ENCODE assay signal across 7 mouse cellular contexts in genomic region chr5:124115531-124115930, GRCm38 (mm10). TPM values are rescaled to one million over a fixed set of nuclear protein-coding genes. Genes with fewer than 3 reads are reported as not detected.
DNase-seq lines count a peak whose midpoint lies in the region; ATAC-seq and TF ChIP-seq lines count a peak whose summit lies in the region.

No protein-coding gene starts in this region.

- TF ChIP-seq CTCF in embryonic fibroblast, embryonic 13.5 days (IDR thresholded peaks at IDR 0.05; ENCODE audit: borderline replicate concordance, insufficient read depth, low read length), result no peak

- peak overlapping the region; percentile 94 for H3K4me2 ChIP-seq in limb, embryonic 15.5 days
- H3K4me2 ChIP-seq in stomach, embryonic 16.5 days (ENCODE audit: low read depth, low read length), result peak overlapping the region; percentile 96

- no peak for ATAC-seq in megakaryocyte, adult 5-6 weeks (ENCODE audit: poor library complexity, severe bottlenecking)
- no peak for ATAC-seq in limb, embryonic 15.5 days (ENCODE audit: insufficient number of reproducible peaks, low FRiP score, low TSS enrichment, low read depth)
- ATAC-seq in stomach, embryonic 16.5 days (ENCODE audit: insufficient read depth, low FRiP score), result no peak

- H3K4me1 ChIP-seq in megakaryocyte, embryonic 14.5 days, result peaks cover 76% of the 10 kb centered on the region
- H3K4me1 ChIP-seq in embryonic fibroblast, embryonic 13.5 days (ENCODE audit: control insufficient read depth, insufficient read depth, low read length), result peaks cover 6% of the 10 kb centered on the region
- H3K4me1 ChIP-seq in limb, embryonic 15.5 days, result peaks cover 52% of the 10 kb centered on the region
- peaks cover 25% of the 10 kb centered on the region for H3K4me1 ChIP-seq in stomach, embryonic 16.5 days (ENCODE audit: control insufficient read depth, insufficient read depth, low read length)

- H3K27ac ChIP-seq in embryonic fibroblast, embryonic 13.5 days (ENCODE audit: insufficient read depth, low read length), result 0 out of 2 replicates have a peak overlapping the region, but pooled peaks have one; percentile 73
- H3K27ac ChIP-seq in limb, embryonic 15.5 days, result peak overlapping the region; percentile 84
- H3K27ac ChIP-seq in stomach, embryonic 16.5 days (ENCODE audit: low read length), result no peak overlapping the region

- H3K36me3 ChIP-seq in megakaryocyte, embryonic 14.5 days (replicated peaks; ENCODE audit: low read length), result peaks cover 56% of the 10 kb centered on the region
- peaks cover 45% of the 10 kb centered on the region for H3K36me3 ChIP-seq in limb, embryonic 15.5 days
- H3K36me3 ChIP-seq in stomach, embryonic 16.5 days (ENCODE audit: control insufficient read depth, insufficient read depth, low read length), result peaks cover 3% of the 10 kb centered on the region; the same call in 1 of the 2 replicates

- no peaks in the 10 kb centered on the region for H3K9me3 ChIP-seq in megakaryocyte, embryonic 14.5 days
- H3K9me3 ChIP-seq in limb, embryonic 15.5 days, result no peaks in the 10 kb centered on the region
- H3K9me3 ChIP-seq in stomach, embryonic 16.5 days (replicated peaks; ENCODE audit: control insufficient read depth, low read length), result no peaks in the 10 kb centered on the region

- H3K9ac ChIP-seq in limb, embryonic 15.5 days, result peak overlapping the region; percentile 89
- peak overlapping the region; percentile 98 for H3K9ac ChIP-seq in stomach, embryonic 16.5 days (ENCODE audit: low read length)

- 24% methylated on average over 7 of the region's 7 CpGs for WGBS in limb, embryonic 15.5 days
- WGBS in stomach, embryonic 16.5 days, result 23% methylated on average over 7 of the region's 7 CpGs

- peak overlapping the region; percentile 93 for H3K4me3 ChIP-seq in megakaryocyte, embryonic 14.5 days (replicated peaks)
- peak overlapping the region; percentile 76 for H3K4me3 ChIP-seq in embryonic fibroblast, embryonic 13.5 days (ENCODE audit: insufficient read depth, low read length)
- peak overlapping the region; percentile 95 for H3K4me3 ChIP-seq in limb, embryonic 15.5 days
- peak overlapping the region; percentile 95 for H3K4me3 ChIP-seq in stomach, embryonic 16.5 days (replicated peaks; ENCODE audit: low read length)

- TF ChIP-seq POLR2A in embryonic fibroblast, embryonic 13.5 days (IDR thresholded peaks at IDR 0.05; ENCODE audit: low read depth, low read length), result no peak

- DNase-seq in spleen, postnatal 10 days (ENCODE audit: low spot score in 2 of 2), result no peak
- DNase-seq in gastrocnemius, adult 8-10 months (ENCODE audit: low spot score in 2 of 2), result no peak

- no peaks in the 10 kb centered on the region for H3K27me3 ChIP-seq in megakaryocyte, embryonic 14.5 days (replicated peaks)
- no peaks in the 10 kb centered on the region for H3K27me3 ChIP-seq in limb, embryonic 15.5 days
- no peaks in the 10 kb centered on the region for H3K27me3 ChIP-seq in stomach, embryonic 16.5 days (ENCODE audit: control insufficient read depth, insufficient read depth, low read length)

RNA-seq across cellular contexts. Expression of gene Arl6ip4, which starts 0.4 kb away (rescaled TPM):
- 141 and 205 TPM in 2 replicates for polyA plus RNA-seq in megakaryocyte, embryonic 14.5 days (2012; ENCODE audit: insufficient read depth, low replicate concordance)
- 45.4 and 53.0 TPM in 2 replicates for total RNA-seq in megakaryocyte, adult 5-6 weeks (2015)
- total RNA-seq in megakaryocyte, adult 5-6 weeks (2017), result 80.5 and 87.7 TPM in 2 replicates
- 46.4 and 57.0 TPM in 2 replicates for polyA plus RNA-seq in embryonic fibroblast, embryonic 13.5 days (2011; ENCODE audit: insufficient read length, low read depth, missing spikeins)
- polyA plus RNA-seq in limb, embryonic 15.5 days (2015; fragmentation: Nextera tagmentation; extraction: Ambion mirVana), result 93.1 and 97.2 TPM in 2 replicates
- 76.1 and 81.6 TPM in 2 replicates for polyA plus RNA-seq in stomach, embryonic 16.5 days (2015; fragmentation: Nextera tagmentation; extraction: Ambion mirVana)
- total RNA-seq in gastrocnemius, adult 8-10 months (2022), result 10 to 100 TPM; 36.7 to 46.8 (median 44.1) TPM

RNA-seq across cellular contexts. Expression of gene Ogfod2, which starts 3.4 kb away (rescaled TPM):
- 77.8 and 102 TPM in 2 replicates for polyA plus RNA-seq in megakaryocyte, embryonic 14.5 days (2012; ENCODE audit: insufficient read depth, low replicate concordance)
- total RNA-seq in megakaryocyte, adult 5-6 weeks (2015), result 3.4 and 3.6 TPM in 2 replicates
- total RNA-seq in megakaryocyte, adult 5-6 weeks (2017), result 2.6 and 6.4 TPM in 2 replicates
- polyA plus RNA-seq in embryonic fibroblast, embryonic 13.5 days (2011; ENCODE audit: insufficient read length, low read depth, missing spikeins), result 9.6 and 12.8 TPM in 2 replicates
- polyA plus RNA-seq in limb, embryonic 15.5 days (2015; fragmentation: Nextera tagmentation; extraction: Ambion mirVana), result 24.8 and 26.4 TPM in 2 replicates
- polyA plus RNA-seq in stomach, embryonic 16.5 days (2015; fragmentation: Nextera tagmentation; extraction: Ambion mirVana), result 27.7 and 30.2 TPM in 2 replicates
- 10 to 100 TPM; 15.4 to 19.7 (median 17.3) TPM for total RNA-seq in gastrocnemius, adult 8-10 months (2022)

RNA-seq across cellular contexts. Expression of gene Abcb9, which starts 19.9 kb away (rescaled TPM):
- 23.8 and 51.5 TPM in 2 replicates for polyA plus RNA-seq in megakaryocyte, embryonic 14.5 days (2012; ENCODE audit: insufficient read depth, low replicate concordance)
- total RNA-seq in megakaryocyte, adult 5-6 weeks (2015), result 0.62 and 1.4 TPM in 2 replicates
- total RNA-seq in megakaryocyte, adult 5-6 weeks (2017), result 0.12 and 1.3 TPM in 2 replicates
- 2.6 and 3.8 TPM in 2 replicates for polyA plus RNA-seq in embryonic fibroblast, embryonic 13.5 days (2011; ENCODE audit: insufficient read length, low read depth, missing spikeins)
- 2.9 and 3.1 TPM in 2 replicates for polyA plus RNA-seq in limb, embryonic 15.5 days (2015; fragmentation: Nextera tagmentation; extraction: Ambion mirVana)
- polyA plus RNA-seq in stomach, embryonic 16.5 days (2015; fragmentation: Nextera tagmentation; extraction: Ambion mirVana), result 3.2 and 3.7 TPM in 2 replicates
- total RNA-seq in gastrocnemius, adult 8-10 months (2022), result 1 to 10 TPM; 7.2 to 9.5 (median 8.8) TPM
